Mouse (Mus musculus) monocyte, adult 2 months (primary cell): ENCODE data around the gene Atg10.

ENCODE experiments used
- DNase-seq, 2 experiments: peaks; one replicate each; pipeline ENCODE4 v3.0.0; 2022; ENCODE audit warnings: low spot score in 2 of 2, low read depth in 1 of 2

Gene Atg10

DNA sequence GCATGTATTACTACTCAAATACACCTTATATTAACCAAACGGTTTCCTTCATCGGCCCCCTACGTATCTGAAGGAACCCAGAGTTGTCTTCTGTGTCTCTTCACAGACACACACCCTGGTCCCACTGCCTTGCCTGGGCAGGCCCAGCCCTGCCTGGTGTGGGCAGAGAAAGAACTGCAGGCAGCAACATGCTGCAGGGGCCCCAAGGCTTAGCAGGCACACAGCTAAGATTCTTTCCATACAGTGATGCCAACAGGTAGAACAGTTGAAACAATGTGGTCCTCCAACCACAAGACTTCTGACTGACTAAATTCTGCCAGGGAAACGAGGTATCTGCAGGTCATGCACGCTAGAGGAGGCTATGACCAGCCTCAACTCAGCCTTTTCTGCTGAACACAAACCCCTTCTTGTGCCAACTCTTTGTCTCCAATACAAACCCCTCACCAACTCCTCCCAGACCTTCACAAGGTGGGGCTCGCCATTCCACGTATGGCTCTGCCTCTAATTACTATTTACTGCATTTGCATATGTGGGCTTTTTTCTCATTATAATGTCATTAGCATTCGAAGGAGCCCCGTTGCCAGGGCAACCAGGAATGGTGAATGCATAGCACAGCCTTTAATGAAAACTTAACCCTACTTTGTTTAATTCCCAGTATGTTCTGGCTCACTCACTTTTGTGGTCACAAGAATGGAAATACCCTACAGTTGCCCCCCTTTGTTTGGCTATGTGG is 45.2 kb downstream of the Atg10 start:
- DNase-seq, result no peak

DNA sequence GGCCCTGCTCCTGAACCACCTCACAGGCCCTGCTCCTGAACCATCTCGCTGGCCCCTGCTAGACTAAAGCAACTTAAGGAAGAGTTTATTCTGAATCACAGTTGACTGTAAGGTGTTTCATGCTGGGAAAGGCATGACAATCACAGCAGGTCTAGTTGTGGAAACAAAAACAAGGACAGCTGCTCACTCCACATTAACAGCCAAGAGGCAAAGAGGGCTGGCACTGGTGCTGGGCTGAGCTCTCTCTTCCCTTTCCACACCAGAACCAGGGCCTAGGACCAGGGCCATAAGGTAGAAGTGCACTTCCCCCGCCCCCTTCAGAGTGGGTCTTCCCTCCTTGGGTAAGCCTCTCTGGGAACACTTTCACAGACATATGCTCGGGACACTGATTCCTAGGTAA is 48.4 kb downstream of the Atg10 start:
- no peak for DNase-seq

DNA sequence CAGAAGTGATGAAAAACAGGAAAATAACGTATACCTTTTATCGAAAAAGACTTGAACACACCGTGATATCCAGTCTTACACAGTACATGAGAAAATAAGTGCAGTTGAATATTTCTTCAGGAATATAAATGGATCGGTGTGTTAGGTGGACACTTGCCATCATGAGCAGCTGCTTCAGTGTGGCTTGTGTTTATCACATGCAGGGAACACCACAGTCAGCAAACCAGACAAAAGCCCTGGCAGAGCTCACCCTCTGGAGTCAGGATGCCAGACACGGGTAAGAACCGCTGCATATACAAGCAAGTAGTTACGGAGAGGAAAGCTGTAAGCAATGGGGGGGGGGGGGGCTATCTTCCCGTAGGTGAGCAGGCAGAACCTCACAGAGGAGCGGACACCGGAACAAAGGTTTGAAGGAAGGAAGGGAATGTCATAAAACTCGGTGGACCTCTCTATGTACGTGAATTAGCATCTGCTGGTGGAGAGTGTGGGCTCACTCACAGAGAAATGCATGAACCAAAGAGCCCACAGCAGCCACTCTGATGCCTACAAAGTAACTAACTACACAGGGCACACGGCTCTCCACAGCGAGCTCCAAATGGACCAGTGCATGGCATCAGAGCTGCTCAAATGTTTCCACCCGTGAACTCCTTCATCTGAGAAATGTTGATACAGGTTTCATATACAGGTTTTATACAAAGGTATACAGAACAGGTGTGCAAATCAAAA is 51.8 kb downstream of the Atg10 start:
- DNase-seq, result no peak

DNA sequence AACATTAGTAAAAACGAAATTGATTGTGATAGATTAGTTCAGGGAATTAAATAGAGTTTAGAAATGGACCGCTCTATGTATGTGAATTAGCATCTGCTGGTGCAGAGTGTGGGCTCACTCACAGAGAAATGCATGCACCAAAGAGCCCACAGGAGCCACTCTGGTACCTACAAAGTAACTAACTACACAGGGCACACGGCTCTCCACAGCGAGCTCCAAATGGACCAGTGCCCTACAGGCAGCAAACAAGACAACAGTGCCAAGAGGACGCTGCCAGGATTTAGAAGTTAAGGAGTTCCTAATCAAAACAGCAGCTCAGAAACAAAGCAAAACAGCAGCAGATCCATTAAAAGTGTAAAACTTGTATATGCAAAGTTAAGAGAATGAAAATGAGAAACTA is 52.6 kb downstream of the Atg10 start:
- DNase-seq, result no peak

DNA sequence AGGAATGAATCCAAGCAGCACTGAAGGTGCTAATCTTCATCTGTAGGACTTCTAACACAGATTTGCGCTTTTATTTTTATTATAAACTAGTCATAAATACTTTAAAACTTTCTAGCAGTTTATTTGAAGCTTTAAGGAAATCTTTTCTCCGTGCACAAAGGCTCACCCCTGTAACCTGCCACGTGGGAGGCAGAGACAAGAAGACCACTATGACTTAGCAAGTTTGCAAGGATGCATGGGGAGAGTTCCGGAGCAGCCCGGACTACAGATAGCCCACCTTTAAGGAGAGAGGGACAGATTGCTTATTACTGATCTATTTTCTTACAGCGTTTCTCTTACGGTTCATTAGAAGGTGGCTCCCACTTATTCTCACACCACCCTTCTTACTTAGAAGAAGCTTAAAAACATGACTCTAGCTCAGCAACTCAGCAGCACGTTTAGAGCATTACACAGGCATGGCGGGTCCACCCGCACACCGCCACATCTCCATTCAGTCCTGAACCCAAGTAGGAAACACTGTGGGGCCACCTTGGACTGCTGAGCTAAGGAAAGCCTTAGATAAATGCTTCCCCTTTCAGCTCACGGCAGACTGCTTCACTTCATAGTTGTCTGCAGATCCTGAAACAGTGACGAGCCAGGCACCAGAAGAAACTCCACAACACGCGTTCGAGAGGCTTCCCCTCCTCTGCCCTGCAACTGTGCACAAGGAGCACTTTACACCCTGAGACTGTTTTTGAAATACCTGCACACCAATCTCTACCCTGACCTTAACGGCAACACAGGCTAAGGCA is 54.0 kb downstream of the Atg10 start:
- DNase-seq, result no peak

DNA sequence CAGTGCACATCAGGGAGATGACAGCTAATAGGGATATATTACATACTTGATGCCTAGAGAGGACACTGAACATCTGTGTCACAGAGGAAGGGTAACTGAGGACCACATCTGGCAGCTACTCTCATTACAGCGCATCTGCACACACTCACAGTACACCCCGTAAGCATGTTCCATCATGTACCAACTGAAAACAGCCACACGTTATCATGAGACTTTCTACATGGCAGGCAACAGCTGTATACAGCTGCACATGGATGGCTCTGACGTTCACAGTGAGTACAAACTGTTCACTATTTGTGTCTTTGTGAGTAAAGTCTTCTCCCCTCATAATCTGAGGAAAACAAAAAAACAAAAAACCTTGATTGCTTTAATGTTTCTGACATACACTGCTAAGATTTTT is 55.3 kb downstream of the Atg10 start:
- no peak for DNase-seq

DNA sequence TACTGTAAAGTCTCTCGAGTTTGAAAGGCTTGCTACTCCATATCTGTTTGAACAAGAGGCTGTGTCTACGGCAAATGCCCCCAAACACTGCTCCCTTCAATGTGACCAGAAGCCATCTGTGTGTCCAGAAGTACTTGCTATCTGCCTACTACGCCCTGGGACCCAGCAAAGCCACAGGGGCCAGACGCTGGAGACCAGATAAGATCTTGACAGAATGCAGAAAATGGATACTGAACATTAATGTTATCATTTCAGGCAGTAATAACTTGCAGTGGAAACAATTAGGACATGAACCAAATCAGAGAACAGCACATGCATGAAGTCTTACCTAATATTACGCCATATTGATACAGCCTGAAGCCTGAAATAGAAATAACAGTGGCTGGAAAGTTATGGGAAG is 56.2 kb downstream of the Atg10 start:
- no peak for DNase-seq

DNA sequence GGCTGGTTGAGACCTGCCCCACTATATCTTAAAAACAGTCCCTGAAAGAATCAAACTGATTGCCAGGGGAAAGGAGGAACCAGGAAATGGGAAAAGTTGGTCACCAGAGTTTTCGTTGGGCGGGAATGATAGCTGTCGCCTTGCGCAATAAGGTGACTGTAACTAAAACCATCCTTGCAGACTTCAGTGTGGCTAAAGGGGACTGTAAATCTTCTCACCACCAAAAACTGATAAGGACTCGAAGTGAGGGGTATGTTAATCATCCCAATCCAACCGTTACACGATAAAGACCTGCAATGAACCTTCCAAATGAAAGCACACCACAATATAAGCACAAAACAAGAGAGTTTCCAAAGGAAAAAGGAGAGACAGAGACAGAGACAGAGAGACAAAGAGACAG is 57.5 kb downstream of the Atg10 start:
- no peak for DNase-seq

DNA sequence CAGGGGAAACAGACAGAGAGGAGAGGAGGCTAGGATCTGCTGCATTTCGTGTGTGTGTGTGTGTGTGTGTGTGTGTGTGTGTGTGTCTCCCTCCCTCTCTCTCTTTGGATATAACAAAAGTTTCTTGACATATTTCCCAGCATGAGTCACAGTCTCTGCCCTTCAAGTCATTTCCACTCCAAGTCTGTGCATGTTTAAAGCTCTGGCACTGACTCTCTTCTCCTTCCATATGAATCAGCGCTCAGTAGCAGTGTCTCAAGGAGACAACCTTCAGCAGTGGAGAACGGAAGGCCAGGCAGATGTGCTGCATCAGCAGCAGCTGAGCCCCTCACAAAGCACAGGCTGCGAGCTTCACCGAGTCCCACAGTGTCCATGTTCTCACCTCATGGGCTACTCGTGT is 58.6 kb downstream of the Atg10 start:
- no peak for DNase-seq

DNA sequence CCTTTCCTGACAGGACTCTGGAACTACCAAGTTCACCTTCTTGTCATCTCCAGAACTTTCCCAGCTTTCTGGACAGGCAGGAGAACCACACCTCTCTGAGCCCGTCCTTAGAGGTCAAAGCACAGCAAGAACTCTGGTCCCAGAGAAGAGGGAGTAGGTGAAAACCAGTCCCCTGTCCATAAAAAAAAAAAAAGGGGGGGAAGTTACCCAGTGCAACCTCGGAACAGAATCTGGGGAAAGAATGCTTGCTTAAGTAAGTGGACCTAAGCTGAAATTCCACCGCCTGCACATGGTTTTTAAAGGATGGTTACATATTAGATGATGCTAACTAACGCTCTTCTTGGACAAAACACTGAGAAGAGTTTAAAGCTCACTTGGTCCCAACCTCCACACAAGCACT is 60.5 kb downstream of the Atg10 start:
- DNase-seq, result no peak

DNA sequence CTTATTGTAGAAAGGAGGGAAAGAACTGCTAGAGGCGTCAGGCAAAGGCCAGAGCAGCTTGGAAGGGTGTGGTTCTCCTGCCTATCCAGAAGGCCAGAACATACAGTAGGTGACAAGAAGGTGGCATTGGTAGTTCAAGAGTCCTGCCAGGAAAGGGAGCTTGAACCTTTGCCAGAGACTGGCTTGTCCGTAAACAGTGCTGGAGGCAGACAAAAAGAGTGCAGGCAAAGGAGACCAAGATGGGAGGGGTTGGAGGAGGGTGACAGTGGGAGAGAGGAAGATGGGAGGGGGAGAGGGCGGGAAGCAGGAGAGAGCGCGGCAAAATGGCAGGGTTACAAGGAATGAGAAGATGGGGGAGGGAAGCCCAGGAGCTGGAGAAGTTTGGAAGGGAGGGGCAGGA is 61.3 kb downstream of the Atg10 start:
- no peak for DNase-seq

DNA sequence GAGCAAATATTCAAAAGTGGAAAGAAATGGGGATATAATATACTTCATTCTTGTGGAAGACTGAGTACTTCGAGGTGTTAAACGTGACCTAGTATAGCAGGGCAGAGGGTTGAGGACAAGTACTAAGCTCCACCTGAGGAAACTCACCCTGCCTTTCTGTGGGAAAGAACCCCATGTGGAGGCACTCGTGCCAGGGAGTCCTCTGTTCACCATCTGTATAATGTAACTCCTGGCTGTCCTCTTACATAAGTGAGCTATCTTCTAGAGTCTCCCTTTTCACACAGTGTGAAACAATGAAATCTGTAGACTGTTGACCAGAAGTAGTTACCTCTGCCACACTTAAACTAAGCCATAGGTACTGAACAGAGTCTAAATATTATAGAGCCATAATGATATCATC is 63.2 kb downstream of the Atg10 start:
- DNase-seq, result no peak

DNA sequence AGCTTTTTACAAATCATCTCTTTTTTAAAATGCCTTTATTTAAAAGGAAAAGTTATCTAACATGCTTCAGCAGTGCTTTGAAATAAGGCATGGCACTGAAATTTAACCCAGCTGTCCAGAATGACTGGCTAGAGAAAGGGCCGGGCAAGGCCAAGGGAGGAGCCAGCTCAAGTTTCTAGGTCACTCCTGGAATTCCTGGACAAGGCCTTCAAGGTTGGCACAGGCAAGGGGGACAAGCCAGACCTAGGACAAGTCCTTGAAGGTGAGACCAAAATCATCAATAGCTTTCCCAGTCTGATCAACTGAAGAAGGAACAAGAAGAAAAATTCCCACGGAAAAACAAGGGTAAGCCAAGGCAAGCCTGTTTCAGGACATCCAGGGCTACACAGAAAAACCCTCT is 63.9 kb downstream of the Atg10 start:
- DNase-seq, result no peak

DNA sequence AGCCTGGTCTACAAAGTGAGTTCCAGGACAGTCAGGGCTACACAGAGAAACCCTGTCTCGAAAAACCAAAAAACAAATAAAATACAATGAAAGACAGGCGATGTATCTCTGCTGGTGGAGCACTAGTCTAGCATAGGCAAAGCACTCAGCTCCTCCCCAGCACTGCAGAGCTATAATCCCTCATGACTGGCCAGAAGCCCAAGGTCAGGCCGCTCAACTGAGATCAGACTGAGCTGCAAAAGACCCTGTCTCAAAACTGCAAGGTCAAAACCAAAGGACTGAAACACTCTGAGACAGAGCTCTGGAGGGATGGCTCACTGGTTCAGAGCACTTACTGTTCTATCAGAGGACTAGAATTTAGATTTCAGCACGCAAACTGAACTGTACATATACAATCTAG is 65.8 kb downstream of the Atg10 start:
- no peak for DNase-seq

DNA sequence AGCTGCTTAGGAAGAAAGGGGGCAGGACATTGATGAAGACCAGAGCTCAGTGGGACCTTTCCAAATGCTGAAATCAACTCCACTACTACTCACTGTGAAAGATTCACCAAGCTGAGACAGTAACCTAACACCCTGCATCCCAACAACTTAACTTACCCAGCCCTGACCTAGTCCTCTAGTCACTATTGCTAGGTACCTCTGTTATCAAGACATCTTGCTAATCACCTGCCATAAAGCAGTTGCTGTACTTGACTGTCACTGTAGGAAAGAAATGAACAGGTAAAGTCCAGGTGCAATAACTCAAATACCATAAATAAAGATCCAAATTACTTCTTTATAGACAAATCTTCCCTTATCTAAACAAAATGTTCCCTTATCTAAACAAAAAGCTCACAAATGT is 66.3 kb downstream of the Atg10 start:
- DNase-seq, result no peak

DNA sequence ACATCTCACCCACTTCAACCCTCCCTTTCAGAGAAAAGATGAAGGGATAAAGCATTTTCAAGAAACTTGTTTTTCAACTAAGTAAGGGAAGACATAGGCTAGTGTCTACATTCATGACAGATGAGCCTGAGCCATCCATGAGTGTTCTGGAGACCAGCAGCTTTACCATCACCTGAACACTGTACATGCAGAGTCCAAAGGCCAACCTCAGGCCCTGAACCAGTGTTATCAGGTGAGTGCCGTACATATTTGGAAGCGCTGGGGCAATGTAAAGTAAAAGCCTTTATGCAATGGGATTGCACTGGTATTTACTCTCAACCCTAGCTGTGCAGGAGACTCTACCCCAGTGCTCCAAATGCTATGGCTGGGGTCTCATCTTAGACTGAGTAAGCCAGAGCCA is 66.8 kb downstream of the Atg10 start:
- DNase-seq, result no peak

DNA sequence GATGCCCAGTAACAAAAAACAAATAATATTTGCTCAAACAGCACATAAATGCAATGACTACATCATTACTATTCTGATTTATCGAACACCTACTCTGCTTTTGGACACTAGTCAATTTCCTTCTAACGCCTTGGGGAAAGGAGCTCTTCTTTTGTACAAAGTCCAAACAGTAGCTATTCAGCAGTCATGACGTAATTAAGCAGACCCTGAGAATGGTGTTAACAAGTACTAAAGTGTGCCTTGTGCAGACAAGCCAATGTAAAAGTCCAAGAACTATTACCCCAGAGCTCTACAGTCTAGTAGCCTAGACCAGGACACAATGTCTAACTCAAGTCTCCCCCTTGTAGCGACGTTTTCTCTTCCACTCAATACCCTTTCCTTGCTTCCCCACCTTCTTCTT is 67.5 kb downstream of the Atg10 start:
- no peak for DNase-seq

DNA sequence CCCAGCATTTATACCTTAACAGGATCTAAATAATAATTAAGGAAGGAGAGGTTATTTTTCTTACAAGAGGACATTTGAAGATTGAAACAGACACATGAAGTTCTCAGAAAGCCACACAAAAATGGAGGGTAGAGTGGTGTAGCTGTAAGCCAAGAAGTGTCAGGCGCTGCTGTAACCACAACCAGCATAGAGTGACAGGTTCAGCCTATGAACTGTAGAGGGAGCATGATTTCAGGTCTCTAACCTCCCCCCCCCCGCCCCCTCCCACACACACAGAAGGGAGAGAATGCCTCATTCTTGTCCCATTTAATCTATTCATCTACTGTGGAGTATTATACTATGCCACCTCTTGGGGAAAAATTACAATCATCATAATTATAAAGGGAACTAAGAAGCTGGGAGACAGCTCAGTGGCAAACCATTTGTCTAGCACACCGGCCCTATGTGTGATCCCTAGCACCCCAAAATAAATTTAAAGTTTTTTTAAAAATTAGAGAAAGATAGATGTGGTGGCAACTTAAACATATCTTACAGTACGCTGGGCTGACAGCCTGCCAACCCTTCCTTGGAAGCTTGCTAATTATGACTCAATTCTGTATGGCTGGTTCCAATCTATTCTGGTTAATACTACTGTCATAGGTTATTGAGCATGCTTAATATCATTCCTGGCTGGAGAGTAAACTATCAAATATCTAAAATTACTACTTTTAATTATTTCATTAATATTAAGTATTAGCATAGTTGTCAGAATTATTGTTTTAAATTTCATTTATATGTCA is 68.2 kb downstream of the Atg10 start:
- no peak for DNase-seq

DNA sequence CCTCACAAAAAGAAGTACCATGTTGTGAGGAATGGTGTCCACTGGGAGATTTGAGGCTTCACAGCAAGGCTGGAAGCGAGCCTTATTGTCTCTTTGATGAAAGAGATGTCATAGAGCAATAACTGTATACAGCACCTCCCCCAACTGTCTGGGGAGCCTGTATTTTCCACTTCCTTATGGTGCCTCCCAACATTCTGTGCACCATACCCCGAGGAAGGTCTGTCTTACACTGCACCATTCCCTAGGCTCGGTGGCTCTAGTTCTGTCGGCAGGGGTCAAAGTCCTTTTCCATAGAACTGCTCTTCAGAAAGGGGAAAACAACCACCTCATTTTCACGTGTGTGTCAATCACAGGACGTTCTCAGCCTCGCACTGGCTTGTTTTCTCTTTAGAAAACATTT is 69.1 kb downstream of the Atg10 start:
- no peak for DNase-seq

DNA sequence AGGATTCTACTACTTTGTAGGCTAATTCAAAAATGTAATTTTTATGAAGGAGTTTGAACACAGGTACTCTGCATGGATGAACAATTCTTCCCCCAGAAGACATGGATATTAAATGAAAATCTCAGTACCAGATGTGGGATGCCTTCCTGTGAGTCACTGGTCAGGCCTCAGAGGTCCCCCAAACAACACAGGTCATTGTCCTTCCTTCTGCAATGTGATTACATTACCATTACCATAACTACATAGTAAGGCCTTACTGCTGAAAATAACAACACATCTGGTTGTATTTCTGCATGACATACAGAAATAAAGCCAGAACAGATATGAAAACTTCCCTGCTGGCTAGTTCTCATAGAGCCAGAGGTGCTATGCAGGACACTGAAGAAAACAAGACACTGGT is 87.4 kb downstream of the Atg10 start:
- no peak for DNase-seq

DNA sequence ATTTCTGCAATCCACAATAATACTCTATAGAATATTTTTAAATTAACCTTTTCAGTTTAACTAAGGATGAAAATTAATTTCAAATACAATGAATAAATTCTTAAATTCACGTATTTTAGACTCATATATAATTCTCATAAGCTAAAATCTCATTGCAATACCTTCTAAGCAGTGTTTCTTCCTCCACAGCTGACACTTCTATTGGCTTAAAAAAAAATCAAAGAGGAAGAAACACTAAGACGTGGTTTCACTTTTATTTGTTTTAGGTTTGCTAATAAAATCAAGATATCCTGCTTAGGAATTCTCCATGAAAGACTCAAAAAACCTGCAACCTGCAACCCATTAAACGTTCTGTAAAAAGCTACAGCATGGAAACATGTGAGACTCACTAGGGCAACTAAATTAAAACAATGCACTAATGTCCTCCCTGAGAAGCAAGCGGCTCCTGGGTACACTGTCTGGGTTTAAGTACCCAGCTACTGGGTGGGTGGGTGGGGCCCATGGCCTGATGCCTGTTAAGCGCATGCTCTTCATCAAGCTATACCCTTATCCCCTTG is 90.4 kb downstream of the Atg10 start:
- DNase-seq, result no peak
